Mouse (Mus musculus): Measurements from ENCODE around the gene Dleu7.

- TF ChIP-seq CTCF (IDR thresholded peaks at IDR 0.05; ENCODE audit: low read depth) (no peak), EP300 (optimal IDR thresholded peaks at IDR 0.05) (no peak)
Observed at GRCm38 (mm10) chr14:62300031-62300430, 7.2 kb upstream of the Dleu7 start.

All from stomach, postnatal 0 days (tissue).